Mouse (Mus musculus) embryonic facial prominence, embryonic 13.5 days (tissue): Measurements from ENCODE around the gene Ppil3. TPM values are rescaled to one million over a fixed set of nuclear protein-coding genes. Genes with fewer than 3 reads are reported as not detected.
A peak's percentile ranks its signal among the peaks of the same experiment; 100 is the strongest.

Experiments
- ATAC-seq: fragments of 200-750 bp; cut with Nextera tagmentation; 2 replicates; pipeline ENCODE4 v1.8.0; 2017; ENCODE audit warnings: low read depth; ENCODE audit not compliant: insufficient number of reproducible peaks, insufficient read depth, low FRiP score, low TSS enrichment
- H3K27ac ChIP-seq: fragments of 300-500 bp; sonication (generic); 2 replicates; pipeline ENCODE4 v1.5.1; 2015; ENCODE audit warnings: moderate library complexity, mild to moderate bottlenecking, inconsistent platforms
- H3K27me3 ChIP-seq: fragments of 300-500 bp; sonication (generic); 2 replicates; pipeline ENCODE4 v1.6.1; 2015; ENCODE audit warnings: mild to moderate bottlenecking, inconsistent platforms
- H3K36me3 ChIP-seq: fragments of 300-500 bp; sonication (generic); 2 replicates; pipeline ENCODE4 v1.6.1; 2015; ENCODE audit warnings: mild to moderate bottlenecking, inconsistent platforms
- H3K4me1 ChIP-seq: fragments of 300-500 bp; sonication (generic); 2 replicates; pipeline ENCODE4 v1.6.1; 2015; ENCODE audit warnings: inconsistent platforms
- H3K4me2 ChIP-seq: fragments of 300-500 bp; sonication (generic); 2 replicates; pipeline ENCODE4 v1.6.1; 2015; ENCODE audit warnings: moderate library complexity, mild to moderate bottlenecking, inconsistent platforms
- H3K4me3 ChIP-seq: fragments of 300-500 bp; sonication (generic); 2 replicates; pipeline ENCODE4 v1.5.1; 2015; ENCODE audit warnings: mild to moderate bottlenecking, inconsistent platforms
- H3K9ac ChIP-seq: fragments of 300-500 bp; sonication (generic); 2 replicates; pipeline ENCODE4 v1.6.1; 2015; ENCODE audit warnings: mild to moderate bottlenecking, inconsistent platforms
- H3K9me3 ChIP-seq: fragments of 300-500 bp; sonication (generic); 2 replicates; pipeline ENCODE4 v1.6.1; 2016; ENCODE audit warnings: inconsistent platforms
- WGBS: fragments of 180-500 bp; shearing (Covaris S2); methylation state at CpG from one replicate; pipeline ENCODE4 v1.1.7; 2015; ENCODE audit warnings: mixed read lengths; 5-methylcytosine and 5-hydroxymethylcytosine counted together
- polyA plus RNA-seq: library from polyadenylated mRNA; unstranded; fragments of >200 nt; fragmentation: Nextera tagmentation; extraction: Ambion mirVana; gene quantifications from 2 replicates; pipeline ENCODE4 v1.2.1, GENCODE M21; 2015

Gene Ppil3
- polyA plus RNA-seq, 1 experiment from 2014 or later = 55.7 TPM

DNA sequence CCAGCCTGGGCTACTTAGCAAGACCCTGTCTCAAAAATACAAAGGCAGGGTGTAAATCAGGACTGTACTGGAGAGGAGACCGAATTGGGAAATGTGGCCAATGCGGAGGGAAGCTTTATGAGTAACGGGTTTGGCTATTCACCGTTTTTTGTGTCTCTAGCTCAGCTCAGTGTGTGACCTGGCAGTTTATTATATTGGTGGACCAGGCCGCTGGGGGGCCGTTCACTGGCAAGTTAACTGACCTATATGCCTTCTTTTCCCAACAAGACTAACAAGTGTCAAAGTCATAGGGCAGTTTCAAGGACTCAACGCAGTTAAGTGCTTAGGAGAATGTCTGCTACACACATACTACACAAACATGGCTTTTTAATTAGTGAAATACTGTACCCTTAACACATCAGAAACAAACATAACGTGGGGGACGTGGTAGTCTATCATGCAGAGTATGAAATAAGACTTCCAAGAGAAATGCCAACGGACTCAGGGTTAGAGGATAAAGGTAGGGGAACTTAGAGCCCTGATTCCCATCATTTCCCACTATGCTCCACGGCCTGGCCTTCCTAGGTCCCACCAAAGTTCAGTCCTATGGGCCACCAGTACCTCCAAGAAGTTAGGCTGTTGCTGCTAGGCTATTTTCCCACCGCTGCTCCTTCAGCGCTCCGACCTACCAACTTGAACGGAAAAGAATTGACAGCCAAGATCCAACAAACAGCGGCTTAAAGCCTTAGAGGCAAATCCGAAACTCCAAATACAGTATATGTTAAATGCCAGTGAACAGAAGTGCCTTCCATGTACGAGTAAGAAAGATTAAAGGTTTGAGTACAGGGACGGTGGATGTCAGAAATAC is 53.6 kb downstream of the Ppil3 start:
- WGBS = 43% methylated on average over 19 of the region's 19 CpGs
- H3K4me3 ChIP-seq = peak overlapping the region; percentile 91
- H3K4me1 ChIP-seq = peaks cover 22% of the 10 kb centered on the region
- H3K36me3 ChIP-seq = peaks cover 20% of the 10 kb centered on the region
- ATAC-seq = no peak
- H3K27ac ChIP-seq = peak overlapping the region; percentile 99
- H3K9ac ChIP-seq = peak overlapping the region; percentile 99
- no peaks in the 10 kb centered on the region for H3K27me3 ChIP-seq
- H3K9me3 ChIP-seq = no peaks in the 10 kb centered on the region
- H3K4me2 ChIP-seq = peak overlapping the region; percentile 83

DNA sequence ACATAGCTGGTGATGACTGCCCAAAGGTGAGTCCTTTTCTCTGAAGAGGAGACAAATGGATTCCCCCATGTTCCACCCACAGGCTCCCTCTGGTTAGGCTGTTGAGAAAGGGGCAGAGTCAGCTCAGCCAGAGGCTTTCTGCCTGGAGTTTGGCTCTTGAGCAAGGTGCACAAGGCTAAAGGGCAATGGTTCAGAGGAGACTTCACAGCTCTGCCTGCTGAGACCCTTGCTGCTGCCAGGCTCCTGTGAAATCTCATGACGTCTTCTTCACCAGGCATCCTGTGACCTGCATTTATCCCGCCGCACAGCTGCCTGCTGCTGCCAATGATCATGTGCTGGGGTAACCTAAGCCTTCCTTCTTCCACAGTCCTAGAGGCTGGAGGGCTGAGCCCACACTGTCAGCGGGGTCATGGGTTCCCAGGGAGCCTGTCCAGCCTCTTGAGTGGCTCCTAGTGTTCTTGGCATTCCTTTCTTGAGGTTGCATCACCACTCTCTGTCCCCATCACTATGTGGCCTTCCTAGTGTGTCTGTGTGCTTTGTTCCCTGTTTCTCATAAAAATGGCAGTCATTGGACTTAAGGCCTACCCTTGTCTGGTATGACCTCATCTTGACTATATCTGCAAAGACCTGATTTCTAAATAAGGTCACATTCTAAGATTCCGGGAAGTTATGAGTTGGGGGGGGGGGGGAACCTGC is 62.6 kb downstream of the Ppil3 start:
- Histone ChIP-seq H3K9me3 (no peaks in the 10 kb centered on the region), H3K36me3 (no peaks in the 10 kb centered on the region), H3K4me2 (no peak overlapping the region), H3K9ac (no peak overlapping the region), H3K4me1 (no peaks in the 10 kb centered on the region), H3K27me3 (no peaks in the 10 kb centered on the region), H3K27ac (no peak overlapping the region), H3K4me3 (no peak overlapping the region)
- no peak for ATAC-seq
- 73% methylated on average over 5 of the region's 5 CpGs for WGBS

Other genes starting within 250 kb of the Ppil3 start
- gene Aox4, start 235.1 kb downstream of the Ppil3 start, polyA plus RNA-seq = 1.9 TPM in 2 replicates
- 0.34 and 0.44 TPM in 2 replicates for gene Aox2, start 167.2 kb downstream of the Ppil3 start, polyA plus RNA-seq
- 344 and 384 TPM in 2 replicates for gene Bzw1, start 52.6 kb downstream of the Ppil3 start, polyA plus RNA-seq
- gene Clk1, start 21.4 kb downstream of the Ppil3 start, polyA plus RNA-seq = 236 and 274 TPM in 2 replicates
- 51.6 and 52.9 TPM in 2 replicates for gene Nif3l1, start 335 bp downstream of the Ppil3 start, polyA plus RNA-seq
- gene Orc2, start 59.6 kb upstream of the Ppil3 start, polyA plus RNA-seq = 34.9 and 36.5 TPM in 2 replicates
- 7.7 and 9.2 TPM in 2 replicates for gene Fam126b, start 140.8 kb upstream of the Ppil3 start, polyA plus RNA-seq
- gene Ndufb3, start 140.9 kb upstream of the Ppil3 start, polyA plus RNA-seq = 175 and 176 TPM in 2 replicates